Mouse (Mus musculus) kidney, postnatal 0 days (tissue): ENCODE measurements around the gene Spink2. TPM values are rescaled to one million over a fixed set of nuclear protein-coding genes. Genes with fewer than 3 reads are reported as not detected.

ENCODE experiments used
- ATAC-seq: fragments of 200-750 bp; cut with Nextera tagmentation; replicated peaks from 2 replicates; pipeline ENCODE4 v1.8.0; 2017; ENCODE audit warnings: low read depth, moderate number of reproducible peaks, moderate TSS enrichment, moderate library complexity; ENCODE audit not compliant: low FRiP score
- DNase-seq: peaks from one replicate; pipeline ENCODE4 v3.0.0-alpha.2; 2016; ENCODE audit warnings: low spot score
- H3K27ac ChIP-seq: fragments of 300-500 bp; sonication (generic); 2 replicates; pipeline ENCODE4 v1.5.1; 2014; ENCODE audit warnings: mild to moderate bottlenecking
- H3K27me3 ChIP-seq: fragments of 300-500 bp; sonication (generic); 2 replicates; pipeline ENCODE4 v1.6.1; 2014; ENCODE audit warnings: low read length, mixed read lengths; ENCODE audit not compliant: insufficient read depth
- H3K36me3 ChIP-seq: fragments of 300-500 bp; sonication (generic); 2 replicates; pipeline ENCODE4 v1.6.1; 2014; ENCODE audit warnings: low read length, mixed read lengths; ENCODE audit not compliant: insufficient read depth
- H3K4me1 ChIP-seq: fragments of 300-500 bp; sonication (generic); replicated peaks from 2 replicates; pipeline ENCODE4 v1.6.1; 2014; ENCODE audit warnings: antibody characterized with exemption, low read length, mixed read lengths; ENCODE audit not compliant: insufficient read depth
- H3K4me2 ChIP-seq: fragments of 300-500 bp; sonication (generic); 2 replicates; pipeline ENCODE4 v1.6.1; 2014; ENCODE audit warnings: mild to moderate bottlenecking, low read length, moderate library complexity, mixed read lengths
- H3K4me3 ChIP-seq: fragments of 300-500 bp; sonication (generic); replicated peaks from 2 replicates; pipeline ENCODE4 v1.5.1; 2014; ENCODE audit warnings: low read depth, low read length
- H3K9ac ChIP-seq: fragments of 300-500 bp; sonication (generic); 2 replicates; pipeline ENCODE4 v1.6.1; 2014; ENCODE audit warnings: low read depth, low read length
- H3K9me3 ChIP-seq: fragments of 300-500 bp; sonication (generic); replicated peaks from 2 replicates; pipeline ENCODE4 v1.6.1; 2016; ENCODE audit warnings: low read length, inconsistent platforms, mixed read lengths
- CTCF ChIP-seq: IDR thresholded peaks from 2 replicates; pipeline ENCODE4 v1.5.1; 2016; ENCODE audit warnings: antibody characterized with exemption, low read depth, mild to moderate bottlenecking, moderate library complexity
- WGBS: fragments of 180-500 bp; shearing (Covaris S2); extraction: QIAGEN DNeasy Blood & Tissue Kit; methylation state at CpG from one replicate; pipeline ENCODE4 v1.1.7; 2014; 5-methylcytosine and 5-hydroxymethylcytosine counted together
- polyA plus RNA-seq: library from polyadenylated mRNA; unstranded; fragments of >200 nt; fragmentation: Nextera tagmentation; extraction: Ambion mirVana; gene quantifications from 2 replicates; pipeline ENCODE4 v1.2.1, GENCODE M21; 2015

The Spink2 gene
- polyA plus RNA-seq, 1 experiment from 2014 or later = 1.0 TPM

GRCm38 (mm10) chr5:77217211-77217610 is 5.9 kb upstream of the Spink2 start:
- no peaks in the 10 kb centered on the region for H3K9me3 ChIP-seq
- H3K27me3 ChIP-seq = no peaks in the 10 kb centered on the region
- no peaks in the 10 kb centered on the region for H3K4me1 ChIP-seq
- H3K27ac ChIP-seq = no peak overlapping the region
- no peaks in the 10 kb centered on the region for H3K36me3 ChIP-seq
- peak overlapping the region; percentile 25; the same call in 1 of the 2 replicates for H3K4me3 ChIP-seq
- 8% methylated on average over 9 of the region's 9 CpGs for WGBS
- DNase-seq (peak; percentile 92), ATAC-seq (no peak; the same call in 1 of the 2 replicates)
- H3K9ac ChIP-seq = no peak overlapping the region
- TF ChIP-seq CTCF = peak; percentile 90
- H3K4me2 ChIP-seq = 0 out of 2 replicates have a peak overlapping the region, but pooled peaks have one; percentile 26

GRCm38 (mm10) chr5:77206134-77206533 is 5.1 kb downstream of the Spink2 start:
- Histone ChIP-seq H3K9me3 (no peaks in the 10 kb centered on the region), H3K27ac (no peak overlapping the region), H3K9ac (no peak overlapping the region), H3K36me3 (no peaks in the 10 kb centered on the region), H3K27me3 (no peaks in the 10 kb centered on the region), H3K4me3 (no peak overlapping the region), H3K4me2 (no peak overlapping the region), H3K4me1 (no peaks in the 10 kb centered on the region)
- no peak for DNase-seq
- no peak for TF ChIP-seq CTCF
- no peak for ATAC-seq
- 36% methylated on average over 11 of the region's 11 CpGs for WGBS

- TF ChIP-seq CTCF = no peak
- no peaks in the 10 kb centered on the region for H3K36me3 ChIP-seq
- ATAC-seq = no peak
Measured at GRCm38 (mm10) chr5:77202238-77202637, 9.0 kb downstream of the Spink2 start.

GRCm38 (mm10) chr5:77200695-77201094 is 10.6 kb downstream of the Spink2 start:
- Histone ChIP-seq H3K27me3 (no peaks in the 10 kb centered on the region), H3K4me3 (no peak overlapping the region), H3K4me2 (no peak overlapping the region), H3K9me3 (no peaks in the 10 kb centered on the region), H3K27ac (no peak overlapping the region), H3K4me1 (no peaks in the 10 kb centered on the region), H3K9ac (no peak overlapping the region), H3K36me3 (no peaks in the 10 kb centered on the region)
- DNase-seq (no peak), ATAC-seq (no peak)
- WGBS = 57% methylated on average over 4 of the region's 4 CpGs
- TF ChIP-seq CTCF = no peak

More at GRCm38 (mm10) chr5:77202238-77202637, 9.0 kb downstream of the Spink2 start:
- H3K27me3 ChIP-seq = no peaks in the 10 kb centered on the region
- no peaks in the 10 kb centered on the region for H3K9me3 ChIP-seq
- no peaks in the 10 kb centered on the region for H3K4me1 ChIP-seq
- no peak overlapping the region for H3K4me3 ChIP-seq
- no peak overlapping the region for H3K4me2 ChIP-seq
- no peak overlapping the region for H3K9ac ChIP-seq
- no peak for DNase-seq
- H3K27ac ChIP-seq = no peak overlapping the region

GRCm38 (mm10) chr5:77193951-77194350 is 17.3 kb downstream of the Spink2 start:
- Histone ChIP-seq H3K4me1 (no peaks in the 10 kb centered on the region), H3K27ac (no peak overlapping the region), H3K27me3 (no peaks in the 10 kb centered on the region), H3K9ac (no peak overlapping the region), H3K36me3 (no peaks in the 10 kb centered on the region), H3K4me3 (no peak overlapping the region), H3K9me3 (no peaks in the 10 kb centered on the region), H3K4me2 (no peak overlapping the region)
- ATAC-seq (no peak), DNase-seq (peak; percentile 31)
- WGBS = 50% methylated on average over 3 of the region's 3 CpGs
- peak; percentile 68 for TF ChIP-seq CTCF

GRCm38 (mm10) chr5:77193266-77193665 is 18.0 kb downstream of the Spink2 start:
- 53% methylated on average over 4 of the region's 4 CpGs for WGBS
- Histone ChIP-seq H3K4me1 (no peaks in the 10 kb centered on the region), H3K9me3 (no peaks in the 10 kb centered on the region), H3K9ac (no peak overlapping the region), H3K4me2 (no peak overlapping the region), H3K4me3 (no peak overlapping the region), H3K27me3 (no peaks in the 10 kb centered on the region), H3K27ac (no peak overlapping the region), H3K36me3 (no peaks in the 10 kb centered on the region)
- DNase-seq (peak; percentile 53), ATAC-seq (no peak)
- no peak for TF ChIP-seq CTCF

GRCm38 (mm10) chr5:77191631-77192030 is 19.6 kb downstream of the Spink2 start:
- Histone ChIP-seq H3K27me3 (no peaks in the 10 kb centered on the region), H3K36me3 (no peaks in the 10 kb centered on the region), H3K4me2 (no peak overlapping the region), H3K9me3 (no peaks in the 10 kb centered on the region), H3K4me3 (no peak overlapping the region), H3K9ac (no peak overlapping the region), H3K27ac (no peak overlapping the region), H3K4me1 (no peaks in the 10 kb centered on the region)
- no peak for DNase-seq
- no peak for TF ChIP-seq CTCF
- ATAC-seq = no peak
- WGBS = 60% methylated on average over 1 of the region's 1 CpGs
